Mouse (Mus musculus): ENCODE measurements around the gene Eln.

Gene Eln

GRCm38 (mm10) chr5:134742221-134742795 lies 4.8 kb downstream of the Eln start:
- DNase-seq = no peak

GRCm38 (mm10) chr5:134740501-134741341 lies 6.4 kb downstream of the Eln start:
- no peak for DNase-seq

- DNase-seq = no peak
These were observed 7.2 kb downstream of the Eln start for GRCm38 (mm10) chr5:134739951-134740350.

GRCm38 (mm10) chr5:134734920-134735319 lies 12.2 kb downstream of the Eln start:
- DNase-seq = no peak

- DNase-seq = no peak
These were observed 13.1 kb downstream of the Eln start for GRCm38 (mm10) chr5:134734072-134734471.

GRCm38 (mm10) chr5:134733241-134733640 lies 13.9 kb downstream of the Eln start:
- DNase-seq = no peak

GRCm38 (mm10) chr5:134729124-134729523 lies 18.0 kb downstream of the Eln start:
- DNase-seq = no peak

GRCm38 (mm10) chr5:134728535-134728934 lies 18.6 kb downstream of the Eln start:
- DNase-seq = no peak

GRCm38 (mm10) chr5:134727001-134727639 lies 20.0 kb downstream of the Eln start:
- no peak for DNase-seq

GRCm38 (mm10) chr5:134725299-134725698 lies 21.8 kb downstream of the Eln start:
- no peak for DNase-seq

GRCm38 (mm10) chr5:134720058-134720457 lies 27.1 kb downstream of the Eln start:
- no peak for DNase-seq

- DNase-seq = no peak
These were observed 36.0 kb downstream of the Eln start for GRCm38 (mm10) chr5:134711076-134711475.

- DNase-seq = no peak
These were observed 37.8 kb downstream of the Eln start for GRCm38 (mm10) chr5:134709275-134709674.

GRCm38 (mm10) chr5:134704157-134704556 lies 43.0 kb downstream of the Eln start:
- peak; percentile 71 for DNase-seq

- DNase-seq = no peak
These were observed 51.6 kb downstream of the Eln start for GRCm38 (mm10) chr5:134695539-134695938.

- no peak for DNase-seq
These were observed 52.0 kb downstream of the Eln start for GRCm38 (mm10) chr5:134695082-134695481.

- no peak for DNase-seq
These were observed 54.4 kb downstream of the Eln start for GRCm38 (mm10) chr5:134692704-134693103.

- peak; percentile 98 for DNase-seq
These were observed 58.3 kb downstream of the Eln start for GRCm38 (mm10) chr5:134688718-134689284.

GRCm38 (mm10) chr5:134688086-134688717 lies 58.9 kb downstream of the Eln start, which contains the start of gene Limk1:
TSS of gene Limk1 (minus strand) at chr5:134688598.
- no peak for DNase-seq

GRCm38 (mm10) chr5:134687187-134687586 lies 59.9 kb downstream of the Eln start:
- no peak for DNase-seq

- DNase-seq = no peak
These were observed 60.6 kb downstream of the Eln start for GRCm38 (mm10) chr5:134686541-134686940.

- no peak for DNase-seq
These were observed 62.7 kb downstream of the Eln start for GRCm38 (mm10) chr5:134684398-134684797.

GRCm38 (mm10) chr5:134683813-134684212 lies 63.3 kb downstream of the Eln start:
- no peak for DNase-seq

Measured in cerebellum, adult 9-10 months (tissue).